Mouse (Mus musculus): ENCODE measurements at regions not wholly inside any gene's neighbourhood (a gene's known extent, or its start where the extent isn't known, plus 50 kb on each side); places are given as distances from the start of the nearest gene placed in this dataset.

- Histone ChIP-seq H3K36me3 (ENCODE audit: control insufficient read depth, insufficient read depth, low read length) (no peaks in the 10 kb centered on the region), H3K9me3 (ENCODE audit: control insufficient read depth, low read length) (no peaks in the 10 kb centered on the region), H3K27me3 (ENCODE audit: control insufficient read depth, insufficient read depth, low read length) (no peaks in the 10 kb centered on the region), H3K27ac (ENCODE audit: low read depth, low read length) (no peak overlapping the region), H3K4me1 (ENCODE audit: control insufficient read depth, insufficient read depth, low read length) (no peaks in the 10 kb centered on the region), H3K4me2 (replicated peaks; ENCODE audit: low read depth, low read length) (no peak overlapping the region), H3K9ac (ENCODE audit: low read depth, low read length) (no peak overlapping the region), H3K4me3 (ENCODE audit: low read length) (no peak overlapping the region)
- WGBS, result 66% methylated on average over 12 of the region's 12 CpGs
- no peak for ATAC-seq (ENCODE audit: low FRiP score, low TSS enrichment)
Measured at GRCm38 (mm10) chr1:41165878-41166786, 360.7 kb downstream of the Tmem182 start.

- no peak overlapping the region for H3K9ac ChIP-seq (ENCODE audit: low read depth, low read length)
- no peaks in the 10 kb centered on the region for H3K27me3 ChIP-seq (ENCODE audit: control insufficient read depth, insufficient read depth, low read length)
- H3K27ac ChIP-seq (ENCODE audit: low read depth, low read length), result no peak overlapping the region
- no peak overlapping the region for H3K4me3 ChIP-seq (ENCODE audit: low read length)
- no peak for ATAC-seq (ENCODE audit: low FRiP score, low TSS enrichment)
- no peak overlapping the region for H3K4me2 ChIP-seq (replicated peaks; ENCODE audit: low read depth, low read length)
- H3K9me3 ChIP-seq (ENCODE audit: control insufficient read depth, low read length), result no peaks in the 10 kb centered on the region
- whole genome bisulfite sequencing, result 74% methylated on average over 4 of the region's 4 CpGs
- H3K4me1 ChIP-seq (ENCODE audit: control insufficient read depth, insufficient read depth, low read length), result no peaks in the 10 kb centered on the region
- H3K36me3 ChIP-seq (ENCODE audit: control insufficient read depth, insufficient read depth, low read length), result no peaks in the 10 kb centered on the region
Measured at GRCm38 (mm10) chr1:41166787-41167420, 361.5 kb downstream of the Tmem182 start.

GRCm38 (mm10) chr1:41186991-41187390 lies 381.6 kb downstream of the Tmem182 start:
- Histone ChIP-seq H3K9ac (ENCODE audit: low read depth, low read length) (no peak overlapping the region), H3K4me1 (ENCODE audit: control insufficient read depth, insufficient read depth, low read length) (no peaks in the 10 kb centered on the region)
- 76% methylated on average over 6 of the region's 6 CpGs for WGBS

GRCm38 (mm10) chr1:41212876-41213275 lies 407.5 kb downstream of the Tmem182 start:
- no peak for ATAC-seq (ENCODE audit: low FRiP score, low TSS enrichment)
- WGBS, result 85% methylated on average over 2 of the region's 2 CpGs
- no peak overlapping the region for H3K27ac ChIP-seq (ENCODE audit: low read depth, low read length)

More at GRCm38 (mm10) chr1:41186991-41187390, 381.6 kb downstream of the Tmem182 start:
- no peak for ATAC-seq (ENCODE audit: low FRiP score, low TSS enrichment)
- Histone ChIP-seq H3K4me3 (ENCODE audit: low read length) (no peak overlapping the region), H3K36me3 (ENCODE audit: control insufficient read depth, insufficient read depth, low read length) (no peaks in the 10 kb centered on the region), H3K9me3 (ENCODE audit: control insufficient read depth, low read length) (no peaks in the 10 kb centered on the region), H3K4me2 (replicated peaks; ENCODE audit: low read depth, low read length) (no peak overlapping the region), H3K27ac (ENCODE audit: low read depth, low read length) (no peak overlapping the region), H3K27me3 (ENCODE audit: control insufficient read depth, insufficient read depth, low read length) (no peaks in the 10 kb centered on the region)

GRCm38 (mm10) chr1:41225851-41226250 lies 420.4 kb downstream of the Tmem182 start:
- Histone ChIP-seq H3K9ac (ENCODE audit: low read depth, low read length) (no peak overlapping the region), H3K9me3 (ENCODE audit: control insufficient read depth, low read length) (no peaks in the 10 kb centered on the region), H3K36me3 (ENCODE audit: control insufficient read depth, insufficient read depth, low read length) (no peaks in the 10 kb centered on the region), H3K4me1 (ENCODE audit: control insufficient read depth, insufficient read depth, low read length) (no peaks in the 10 kb centered on the region), H3K27me3 (ENCODE audit: control insufficient read depth, insufficient read depth, low read length) (no peaks in the 10 kb centered on the region), H3K4me3 (ENCODE audit: low read length) (no peak overlapping the region), H3K27ac (ENCODE audit: low read depth, low read length) (no peak overlapping the region), H3K4me2 (replicated peaks; ENCODE audit: low read depth, low read length) (no peak overlapping the region)
- WGBS, result 97% methylated on average over 1 of the region's 1 CpGs
- ATAC-seq (ENCODE audit: low FRiP score, low TSS enrichment), result no peak

More at GRCm38 (mm10) chr1:41212876-41213275, 407.5 kb downstream of the Tmem182 start:
- Histone ChIP-seq H3K36me3 (ENCODE audit: control insufficient read depth, insufficient read depth, low read length) (no peaks in the 10 kb centered on the region), H3K9me3 (ENCODE audit: control insufficient read depth, low read length) (no peaks in the 10 kb centered on the region), H3K4me3 (ENCODE audit: low read length) (no peak overlapping the region), H3K27me3 (ENCODE audit: control insufficient read depth, insufficient read depth, low read length) (no peaks in the 10 kb centered on the region), H3K4me1 (ENCODE audit: control insufficient read depth, insufficient read depth, low read length) (no peaks in the 10 kb centered on the region), H3K9ac (ENCODE audit: low read depth, low read length) (no peak overlapping the region), H3K4me2 (replicated peaks; ENCODE audit: low read depth, low read length) (no peak overlapping the region)

GRCm38 (mm10) chr1:41235335-41235734 lies 429.9 kb downstream of the Tmem182 start:
- no peak overlapping the region for H3K4me3 ChIP-seq (ENCODE audit: low read length)
- no peak for ATAC-seq (ENCODE audit: low FRiP score, low TSS enrichment)
- H3K27ac ChIP-seq (ENCODE audit: low read depth, low read length), result no peak overlapping the region
- WGBS, result 96% methylated on average over 7 of the region's 7 CpGs
- H3K4me2 ChIP-seq (replicated peaks; ENCODE audit: low read depth, low read length), result no peak overlapping the region
- H3K36me3 ChIP-seq (ENCODE audit: control insufficient read depth, insufficient read depth, low read length), result no peaks in the 10 kb centered on the region
- no peaks in the 10 kb centered on the region for H3K27me3 ChIP-seq (ENCODE audit: control insufficient read depth, insufficient read depth, low read length)
- H3K4me1 ChIP-seq (ENCODE audit: control insufficient read depth, insufficient read depth, low read length), result no peaks in the 10 kb centered on the region
- H3K9ac ChIP-seq (ENCODE audit: low read depth, low read length), result no peak overlapping the region
- H3K9me3 ChIP-seq (ENCODE audit: control insufficient read depth, low read length), result no peaks in the 10 kb centered on the region

GRCm38 (mm10) chr1:41243000-41243399 lies 437.6 kb downstream of the Tmem182 start:
- H3K27ac ChIP-seq (ENCODE audit: low read depth, low read length), result no peak overlapping the region
- no peaks in the 10 kb centered on the region for H3K4me1 ChIP-seq (ENCODE audit: control insufficient read depth, insufficient read depth, low read length)
- no peak overlapping the region for H3K4me3 ChIP-seq (ENCODE audit: low read length)
- no peaks in the 10 kb centered on the region for H3K9me3 ChIP-seq (ENCODE audit: control insufficient read depth, low read length)
- WGBS, result 74% methylated on average over 6 of the region's 6 CpGs
- H3K27me3 ChIP-seq (ENCODE audit: control insufficient read depth, insufficient read depth, low read length), result no peaks in the 10 kb centered on the region
- H3K4me2 ChIP-seq (replicated peaks; ENCODE audit: low read depth, low read length), result no peak overlapping the region
- no peak overlapping the region for H3K9ac ChIP-seq (ENCODE audit: low read depth, low read length)
- ATAC-seq (ENCODE audit: low FRiP score, low TSS enrichment), result no peak
- H3K36me3 ChIP-seq (ENCODE audit: control insufficient read depth, insufficient read depth, low read length), result no peaks in the 10 kb centered on the region

GRCm38 (mm10) chr1:41244627-41245026 lies 439.2 kb downstream of the Tmem182 start:
- no peaks in the 10 kb centered on the region for H3K9me3 ChIP-seq (ENCODE audit: control insufficient read depth, low read length)
- no peak overlapping the region for H3K4me3 ChIP-seq (ENCODE audit: low read length)
- H3K36me3 ChIP-seq (ENCODE audit: control insufficient read depth, insufficient read depth, low read length), result no peaks in the 10 kb centered on the region
- H3K27me3 ChIP-seq (ENCODE audit: control insufficient read depth, insufficient read depth, low read length), result no peaks in the 10 kb centered on the region
- H3K4me1 ChIP-seq (ENCODE audit: control insufficient read depth, insufficient read depth, low read length), result no peaks in the 10 kb centered on the region
- H3K27ac ChIP-seq (ENCODE audit: low read depth, low read length), result no peak overlapping the region
- ATAC-seq (ENCODE audit: low FRiP score, low TSS enrichment), result no peak
- 95% methylated on average over 12 of the region's 12 CpGs for WGBS
- H3K9ac ChIP-seq (ENCODE audit: low read depth, low read length), result no peak overlapping the region
- no peak overlapping the region for H3K4me2 ChIP-seq (replicated peaks; ENCODE audit: low read depth, low read length)

- Histone ChIP-seq H3K27ac (ENCODE audit: low read depth, low read length) (no peak overlapping the region), H3K36me3 (ENCODE audit: control insufficient read depth, insufficient read depth, low read length) (no peaks in the 10 kb centered on the region), H3K4me2 (replicated peaks; ENCODE audit: low read depth, low read length) (no peak overlapping the region), H3K9ac (ENCODE audit: low read depth, low read length) (no peak overlapping the region), H3K4me3 (ENCODE audit: low read length) (no peak overlapping the region), H3K4me1 (ENCODE audit: control insufficient read depth, insufficient read depth, low read length) (no peaks in the 10 kb centered on the region), H3K9me3 (ENCODE audit: control insufficient read depth, low read length) (no peaks in the 10 kb centered on the region), H3K27me3 (ENCODE audit: control insufficient read depth, insufficient read depth, low read length) (no peaks in the 10 kb centered on the region)
- no peak for ATAC-seq (ENCODE audit: low FRiP score, low TSS enrichment)
- 45% methylated on average over 10 of the region's 10 CpGs for WGBS
Measured at GRCm38 (mm10) chr1:41264214-41264613, 458.8 kb downstream of the Tmem182 start.

Data from kidney, embryonic 14.5 days (tissue).